Mouse (Mus musculus): ENCODE data around the gene Oxsr1. TPM values are rescaled to one million over a fixed set of nuclear protein-coding genes. Genes with fewer than 3 reads are reported as not detected.
"Not testable (repeated sequence)": the region's sequence is repeated elsewhere in the genome, so short reads cannot be mapped to it uniquely, and the experiment has no call there.

The Oxsr1 gene
- polyA plus RNA-seq, 1 experiment from 2014 or later, result 9.1 TPM

- 67% methylated on average over 6 of the region's 6 CpGs for WGBS
- Histone ChIP-seq H3K36me3 (ENCODE audit: control insufficient read depth, insufficient read depth, low read length) (no peaks in the 10 kb centered on the region), H3K27me3 (replicated peaks; ENCODE audit: control insufficient read depth, insufficient read depth, low read length) (no peaks in the 10 kb centered on the region), H3K27ac (ENCODE audit: low read length) (no peak overlapping the region), H3K4me2 (ENCODE audit: low read depth, low read length) (no peak overlapping the region), H3K4me1 (ENCODE audit: control insufficient read depth, insufficient read depth, low read length) (no peaks in the 10 kb centered on the region), H3K9me3 (ENCODE audit: control insufficient read depth, low read length) (no peaks in the 10 kb centered on the region), H3K4me3 (ENCODE audit: low read length) (no peak overlapping the region), H3K9ac (ENCODE audit: low read depth, low read length) (no peak overlapping the region)
- no peak for ATAC-seq
These were observed 54.1 kb downstream of the Oxsr1 start for GRCm38 (mm10) chr9:119268120-119268519.

GRCm38 (mm10) chr9:119266121-119266395 lies 56.2 kb downstream of the Oxsr1 start:
- 89% methylated on average over 5 of the region's 5 CpGs for WGBS
- ATAC-seq, result not testable (repeated sequence)

GRCm38 (mm10) chr9:119265373-119266120 lies 56.7 kb downstream of the Oxsr1 start:
- not testable (repeated sequence) for H3K27me3 ChIP-seq (replicated peaks; ENCODE audit: control insufficient read depth, insufficient read depth, low read length); H3K4me2 ChIP-seq (ENCODE audit: low read depth, low read length); H3K9me3 ChIP-seq (ENCODE audit: control insufficient read depth, low read length); ATAC-seq; H3K4me3 ChIP-seq (ENCODE audit: low read length); H3K36me3 ChIP-seq (ENCODE audit: control insufficient read depth, insufficient read depth, low read length); H3K4me1 ChIP-seq (ENCODE audit: control insufficient read depth, insufficient read depth, low read length); H3K9ac ChIP-seq (ENCODE audit: low read depth, low read length); H3K27ac ChIP-seq (ENCODE audit: low read length)
- WGBS, result 87% methylated on average over 1 of the region's 1 CpGs

More at GRCm38 (mm10) chr9:119266121-119266395, 56.2 kb downstream of the Oxsr1 start:
- not testable (repeated sequence) for H3K27me3 ChIP-seq (replicated peaks; ENCODE audit: control insufficient read depth, insufficient read depth, low read length); H3K4me3 ChIP-seq (ENCODE audit: low read length); H3K4me1 ChIP-seq (ENCODE audit: control insufficient read depth, insufficient read depth, low read length); H3K36me3 ChIP-seq (ENCODE audit: control insufficient read depth, insufficient read depth, low read length); H3K4me2 ChIP-seq (ENCODE audit: low read depth, low read length); H3K9me3 ChIP-seq (ENCODE audit: control insufficient read depth, low read length); H3K27ac ChIP-seq (ENCODE audit: low read length); H3K9ac ChIP-seq (ENCODE audit: low read depth, low read length)

- WGBS, result 86% methylated on average over 4 of the region's 4 CpGs
- Histone ChIP-seq H3K36me3 (ENCODE audit: control insufficient read depth, insufficient read depth, low read length) (0 out of 2 replicates have a peak, but pooled peaks cover 2% of the 10 kb centered on the region), H3K4me1 (ENCODE audit: control insufficient read depth, insufficient read depth, low read length) (no peaks in the 10 kb centered on the region), H3K27me3 (replicated peaks; ENCODE audit: control insufficient read depth, insufficient read depth, low read length) (no peaks in the 10 kb centered on the region), H3K4me2 (ENCODE audit: low read depth, low read length) (no peak overlapping the region), H3K9me3 (ENCODE audit: control insufficient read depth, low read length) (no peaks in the 10 kb centered on the region), H3K9ac (ENCODE audit: low read depth, low read length) (no peak overlapping the region), H3K27ac (ENCODE audit: low read length) (no peak overlapping the region), H3K4me3 (ENCODE audit: low read length) (no peak overlapping the region)
- ATAC-seq, result no peak
These were observed 59.2 kb downstream of the Oxsr1 start for GRCm38 (mm10) chr9:119263067-119263466.

- 92% methylated on average over 2 of the region's 2 CpGs for WGBS
- H3K36me3 ChIP-seq (ENCODE audit: control insufficient read depth, insufficient read depth, low read length), result 0 out of 2 replicates have a peak, but pooled peaks cover 2% of the 10 kb centered on the region
- no peak overlapping the region for H3K4me2 ChIP-seq (ENCODE audit: low read depth, low read length)
These were observed 61.4 kb downstream of the Oxsr1 start for GRCm38 (mm10) chr9:119260825-119261224.

GRCm38 (mm10) chr9:119258785-119259184 lies 63.4 kb downstream of the Oxsr1 start:
- H3K36me3 ChIP-seq (ENCODE audit: control insufficient read depth, insufficient read depth, low read length), result 0 out of 2 replicates have a peak, but pooled peaks cover 2% of the 10 kb centered on the region

More at GRCm38 (mm10) chr9:119260825-119261224, 61.4 kb downstream of the Oxsr1 start:
- Histone ChIP-seq H3K4me3 (ENCODE audit: low read length) (no peak overlapping the region), H3K9me3 (ENCODE audit: control insufficient read depth, low read length) (no peaks in the 10 kb centered on the region), H3K27ac (ENCODE audit: low read length) (no peak overlapping the region), H3K27me3 (replicated peaks; ENCODE audit: control insufficient read depth, insufficient read depth, low read length) (no peaks in the 10 kb centered on the region), H3K4me1 (ENCODE audit: control insufficient read depth, insufficient read depth, low read length) (no peaks in the 10 kb centered on the region), H3K9ac (ENCODE audit: low read depth, low read length) (no peak overlapping the region)
- no peak for ATAC-seq

GRCm38 (mm10) chr9:119258128-119258527 lies 64.1 kb downstream of the Oxsr1 start:
- 0 out of 2 replicates have a peak, but pooled peaks cover 2% of the 10 kb centered on the region for H3K36me3 ChIP-seq (ENCODE audit: control insufficient read depth, insufficient read depth, low read length)
- no peak overlapping the region for H3K27ac ChIP-seq (ENCODE audit: low read length)
- no peaks in the 10 kb centered on the region for H3K4me1 ChIP-seq (ENCODE audit: control insufficient read depth, insufficient read depth, low read length)
- H3K9me3 ChIP-seq (ENCODE audit: control insufficient read depth, low read length), result no peaks in the 10 kb centered on the region
- no peaks in the 10 kb centered on the region for H3K27me3 ChIP-seq (replicated peaks; ENCODE audit: control insufficient read depth, insufficient read depth, low read length)
- WGBS, result 77% methylated on average over 5 of the region's 5 CpGs
- H3K4me3 ChIP-seq (ENCODE audit: low read length), result no peak overlapping the region
- ATAC-seq, result no peak
- H3K9ac ChIP-seq (ENCODE audit: low read depth, low read length), result no peak overlapping the region
- no peak overlapping the region for H3K4me2 ChIP-seq (ENCODE audit: low read depth, low read length)

More at GRCm38 (mm10) chr9:119258785-119259184, 63.4 kb downstream of the Oxsr1 start:
- Histone ChIP-seq H3K4me3 (ENCODE audit: low read length) (no peak overlapping the region), H3K4me2 (ENCODE audit: low read depth, low read length) (no peak overlapping the region), H3K27me3 (replicated peaks; ENCODE audit: control insufficient read depth, insufficient read depth, low read length) (no peaks in the 10 kb centered on the region), H3K9me3 (ENCODE audit: control insufficient read depth, low read length) (no peaks in the 10 kb centered on the region), H3K27ac (ENCODE audit: low read length) (no peak overlapping the region), H3K9ac (ENCODE audit: low read depth, low read length) (no peak overlapping the region), H3K4me1 (ENCODE audit: control insufficient read depth, insufficient read depth, low read length) (no peaks in the 10 kb centered on the region)
- ATAC-seq, result no peak
- 95% methylated on average over 2 of the region's 2 CpGs for WGBS

GRCm38 (mm10) chr9:119256161-119256560 lies 66.1 kb downstream of the Oxsr1 start:
- H3K27me3 ChIP-seq (replicated peaks; ENCODE audit: control insufficient read depth, insufficient read depth, low read length), result no peaks in the 10 kb centered on the region
- no peaks in the 10 kb centered on the region for H3K4me1 ChIP-seq (ENCODE audit: control insufficient read depth, insufficient read depth, low read length)
- H3K9ac ChIP-seq (ENCODE audit: low read depth, low read length), result no peak overlapping the region
- H3K4me2 ChIP-seq (ENCODE audit: low read depth, low read length), result no peak overlapping the region
- no peak overlapping the region for H3K4me3 ChIP-seq (ENCODE audit: low read length)
- no peak overlapping the region for H3K27ac ChIP-seq (ENCODE audit: low read length)
- ATAC-seq, result no peak
- H3K36me3 ChIP-seq (ENCODE audit: control insufficient read depth, insufficient read depth, low read length), result no peaks in the 10 kb centered on the region
- 97% methylated on average over 12 of the region's 12 CpGs for WGBS
- no peaks in the 10 kb centered on the region for H3K9me3 ChIP-seq (ENCODE audit: control insufficient read depth, low read length)

- no peak for ATAC-seq
These were observed 67.1 kb downstream of the Oxsr1 start for GRCm38 (mm10) chr9:119255096-119255495.

More at GRCm38 (mm10) chr9:119255096-119255495, 67.1 kb downstream of the Oxsr1 start:
- Histone ChIP-seq H3K4me1 (ENCODE audit: control insufficient read depth, insufficient read depth, low read length) (no peaks in the 10 kb centered on the region), H3K9ac (ENCODE audit: low read depth, low read length) (no peak overlapping the region), H3K27ac (ENCODE audit: low read length) (no peak overlapping the region), H3K4me2 (ENCODE audit: low read depth, low read length) (no peak overlapping the region), H3K9me3 (ENCODE audit: control insufficient read depth, low read length) (no peaks in the 10 kb centered on the region), H3K36me3 (ENCODE audit: control insufficient read depth, insufficient read depth, low read length) (0 out of 2 replicates have a peak, but pooled peaks cover 5% of the 10 kb centered on the region), H3K4me3 (ENCODE audit: low read length) (no peak overlapping the region), H3K27me3 (replicated peaks; ENCODE audit: control insufficient read depth, insufficient read depth, low read length) (no peaks in the 10 kb centered on the region)
- 96% methylated on average over 1 of the region's 1 CpGs for WGBS
